Mouse (Mus musculus) testis, adult 2 months (tissue): ENCODE measurements at regions not wholly inside any gene's neighbourhood (a gene's known extent, or its start where the extent isn't known, plus 50 kb on each side); places are given as distances from the start of the nearest gene placed in this dataset.

Experiments used
- CTCF ChIP-seq: fragments of 200-500 bp; IDR thresholded peaks from 2 replicates; pipeline ENCODE4 v1.5.1; 2012; ENCODE audit warnings: low read depth, mild to moderate bottlenecking, inconsistent platforms, low read length, moderate library complexity; ENCODE audit not compliant: control insufficient read depth, insufficient read depth, insufficient replicate concordance
- POLR2A ChIP-seq: fragments of 200-500 bp; IDR thresholded peaks from 2 replicates; pipeline ENCODE4 v1.6.1; 2012; ENCODE audit warnings: low read depth, mild to moderate bottlenecking, inconsistent platforms, low read length, moderate library complexity; ENCODE audit not compliant: control insufficient read depth

GRCm38 (mm10) chr7:40846512-40846911 is 51.6 kb upstream of the Vstm2b start:
- no peak for TF ChIP-seq CTCF
- no peak for TF ChIP-seq POLR2A
